Comparison of ENCODE assay signal across 9 mouse cellular contexts in genomic region chr11:75619133-75619532, GRCm38 (mm10). TPM values are rescaled to one million over a fixed set of nuclear protein-coding genes. Genes with fewer than 3 reads are reported as not detected.
A peak's percentile ranks its signal among the peaks of the same experiment; 100 is the strongest.
DNase-seq lines count a peak whose midpoint lies in the region; ATAC-seq and TF ChIP-seq lines count a peak whose summit lies in the region.
"Had no signal": no experiment of that assay in that cellular context is flagged by ENCODE, and none has a peak within 500 bp of the region (broad histone marks: within the 10 kb centered on the region; RNA-seq: fewer than 3 reads in every experiment).

No protein-coding gene starts in this region.

- peak; percentile 73; the same call in 1 of the 2 replicates for TF ChIP-seq CTCF in thymus, adult 2 months (IDR thresholded peaks at IDR 0.05; ENCODE audit: borderline replicate concordance, control insufficient read depth, extremely low read depth, insufficient read depth, low read length, poor library complexity)
- TF ChIP-seq CTCF in liver, postnatal 0 days (IDR thresholded peaks at IDR 0.05; ENCODE audit: low read depth) = peak; percentile 64

- no peak overlapping the region for H3K9ac ChIP-seq in liver, postnatal 0 days (replicated peaks)

- H3K27ac ChIP-seq in thymus, adult 2 months (ENCODE audit: control insufficient read depth, insufficient read depth, low read length) = no peak overlapping the region
- H3K27ac ChIP-seq in liver, postnatal 0 days (ENCODE audit: low read depth) = no peak overlapping the region
- H3K27ac ChIP-seq: macrophage had no signal

- no peak for ATAC-seq in liver, postnatal 0 days

- no peak for TF ChIP-seq POLR2A in thymus, adult 2 months (IDR thresholded peaks at IDR 0.05; ENCODE audit: control insufficient read depth, extremely low read depth, insufficient read depth, low read length, poor library complexity)

- no peak overlapping the region for H3K4me3 ChIP-seq in thymus, adult 2 months (ENCODE audit: control insufficient read depth, insufficient read depth, low read length)
- no peak overlapping the region for H3K4me3 ChIP-seq in liver, postnatal 0 days (ENCODE audit: low read depth, low read length)

- peaks cover 13% of the 10 kb centered on the region for H3K4me1 ChIP-seq in thymus, adult 2 months (replicated peaks; ENCODE audit: control insufficient read depth, insufficient read depth, low read length)
- H3K4me1 ChIP-seq in liver, postnatal 0 days (ENCODE audit: insufficient read depth) = peaks cover 3% of the 10 kb centered on the region; the same call in 1 of the 2 replicates

- no peaks in the 10 kb centered on the region for H3K9me3 ChIP-seq in liver, postnatal 0 days (ENCODE audit: low read length)

- no peak for TF ChIP-seq EP300 in liver, postnatal 0 days (IDR thresholded peaks at IDR 0.05; ENCODE audit: low read depth)

- H3K36me3 ChIP-seq in thymus, adult 2 months (ENCODE audit: control insufficient read depth, insufficient read depth, low read length) = peaks cover 34% of the 10 kb centered on the region
- peaks cover 40% of the 10 kb centered on the region for H3K36me3 ChIP-seq in liver, postnatal 0 days (replicated peaks; ENCODE audit: insufficient read depth, low read length)

- H3K4me2 ChIP-seq in liver, postnatal 0 days (ENCODE audit: low read depth, low read length) = no peak overlapping the region

- 84% methylated on average over 5 of the region's 5 CpGs for WGBS in thymus, adult 2 months
- 77% methylated on average over 5 of the region's 5 CpGs for WGBS in liver, postnatal 0 days (ENCODE audit: insufficient replicate concordance)

- no peaks in the 10 kb centered on the region for H3K27me3 ChIP-seq in thymus, adult 2 months (ENCODE audit: control insufficient read depth, insufficient read depth, low read length)
- H3K27me3 ChIP-seq in liver, postnatal 0 days (ENCODE audit: insufficient read depth, low read length) = no peaks in the 10 kb centered on the region

- peak; percentile 60 for DNase-seq in heart, postnatal 4 days
- DNase-seq in heart, adult 8-10 months (ENCODE audit: low spot score) = no peak
- DNase-seq in thymus, adult 2 months = peak; percentile 60
- no peak for DNase-seq in thymus, adult 18-20 months
- peak; percentile 39 for DNase-seq in liver, postnatal 0 days
- DNase-seq in frontal cortex, postnatal 10 days (ENCODE audit: low spot score in 2 of 2) = no peak
- DNase-seq in right cerebral cortex, postnatal 25 days = no peak
- DNase-seq in layer of hippocampus, postnatal 10 days (ENCODE audit: low spot score in 2 of 2) = no peak

RNA-seq across cellular contexts. Expression of gene Inpp5k, which starts 11.7 kb away (rescaled TPM):
- total RNA-seq in heart, postnatal 4 days (2021) = 10 to 100 TPM; 23.4 to 26.9 TPM
- 10 to 100 TPM; 29.3 to 34.3 (median 32.3) TPM for total RNA-seq in heart, adult 8-10 months (2022)
- polyA plus RNA-seq in thymus, adult 2 months (2012; rRNA removed) = 149 and 164 TPM in 2 replicates
- 16.7 TPM in 2 replicates for polyA plus RNA-seq in liver, postnatal 0 days (2015; fragmentation: Nextera tagmentation; extraction: Ambion mirVana)
- total RNA-seq in layer of hippocampus, postnatal 10 days (2021) = 10 to 100 TPM; 47.4 to 49.7 TPM

RNA-seq across cellular contexts. Expression of gene Myo1c, which starts 31.2 kb away (rescaled TPM):
- 100 to 1,000 TPM; 158 to 160 TPM for total RNA-seq in heart, postnatal 4 days (2021)
- total RNA-seq in heart, adult 8-10 months (2022) = 10 to 100 TPM; 84.0 to 98.9 (median 92.7) TPM
- polyA plus RNA-seq in thymus, adult 2 months (2012; rRNA removed) = 78.0 and 90.2 TPM in 2 replicates
- 19.4 and 22.4 TPM in 2 replicates for polyA plus RNA-seq in liver, postnatal 0 days (2015; fragmentation: Nextera tagmentation; extraction: Ambion mirVana)
- 10 to 100 TPM; 27.6 to 27.9 TPM for total RNA-seq in layer of hippocampus, postnatal 10 days (2021)

RNA-seq across cellular contexts. Expression of gene Pitpna, which starts 31.2 kb away (rescaled TPM):
- 100 to 1,000 TPM; 150 to 155 TPM for total RNA-seq in heart, postnatal 4 days (2021)
- 100 to 1,000 TPM in 3 of 4 experiments, 10 to 100 TPM in 1; 89.5 to 110 (median 105) TPM for total RNA-seq in heart, adult 8-10 months (2022)
- polyA plus RNA-seq in thymus, adult 2 months (2012; rRNA removed) = 99.7 and 108 TPM in 2 replicates
- 30.1 and 36.7 TPM in 2 replicates for polyA plus RNA-seq in liver, postnatal 0 days (2015; fragmentation: Nextera tagmentation; extraction: Ambion mirVana)
- total RNA-seq in layer of hippocampus, postnatal 10 days (2021) = 100 to 1,000 TPM; 310 to 313 TPM

RNA-seq across cellular contexts. Expression of gene Crk, which starts 59.9 kb away (rescaled TPM):
- total RNA-seq in heart, postnatal 4 days (2021) = 100 to 1,000 TPM; 117 to 123 TPM
- total RNA-seq in heart, adult 8-10 months (2022) = 10 to 100 TPM; 73.0 to 84.5 (median 75.2) TPM
- 46.7 and 85.4 TPM in 2 replicates for polyA plus RNA-seq in thymus, adult 2 months (2012; rRNA removed)
- polyA plus RNA-seq in liver, postnatal 0 days (2015; fragmentation: Nextera tagmentation; extraction: Ambion mirVana) = 35.0 and 36.0 TPM in 2 replicates
- 100 to 1,000 TPM; 127 to 129 TPM for total RNA-seq in layer of hippocampus, postnatal 10 days (2021)

Comparison
In these comparisons a context has a peak if more than half of its experiments do, and no peak if none do; other contexts are left out.
1. DNase-seq: peak in heart, postnatal 4 days (single experiment), thymus, adult 2 months (single experiment) and liver, postnatal 0 days (single experiment); none in heart, adult 8-10 months (single experiment), thymus, adult 18-20 months (0 of 2), frontal cortex, postnatal 10 days (0 of 2), right cerebral cortex, postnatal 25 days (single experiment) and layer of hippocampus, postnatal 10 days (0 of 2).